In the genomic region with DNA sequence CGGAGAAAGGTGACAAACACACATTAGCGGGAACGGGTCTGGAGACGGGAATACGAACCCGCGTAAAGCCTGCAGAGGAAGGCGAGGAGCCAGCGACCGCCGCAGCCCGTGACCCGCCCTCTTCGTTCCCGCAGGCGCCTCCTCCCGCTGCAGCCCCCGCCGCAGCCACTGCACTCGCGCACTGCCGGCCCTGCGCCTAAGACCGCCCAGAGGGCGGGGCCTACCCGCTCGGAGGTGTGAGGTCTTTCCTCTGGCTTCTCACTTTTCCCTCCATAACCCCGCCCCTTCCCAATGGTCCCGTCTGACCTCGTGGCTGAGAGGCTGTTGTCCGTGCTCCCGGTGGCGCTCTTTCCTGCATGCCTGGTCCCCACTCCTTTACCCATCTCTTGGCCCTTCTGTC, we compare ENCODE assay signal across 8 mouse cellular contexts. TPM values are rescaled to one million over a fixed set of nuclear protein-coding genes. Genes with fewer than 3 reads are reported as not detected.
DNase-seq lines count a peak whose midpoint lies in the region; ATAC-seq lines count a peak whose summit lies in the region.

No protein-coding gene starts in this region.

- no peaks in the 10 kb centered on the region for H3K9me3 ChIP-seq in forebrain, embryonic 15.5 days
- 0 out of 2 replicates have a peak, but pooled peaks cover 3% of the 10 kb centered on the region for H3K9me3 ChIP-seq in hindbrain, embryonic 10.5 days

- H3K4me1 ChIP-seq in forebrain, embryonic 15.5 days, result peaks cover 63% of the 10 kb centered on the region
- peaks cover 74% of the 10 kb centered on the region for H3K4me1 ChIP-seq in hindbrain, embryonic 10.5 days (replicated peaks)

- H3K36me3 ChIP-seq in forebrain, embryonic 15.5 days, result no peaks in the 10 kb centered on the region
- no peaks in the 10 kb centered on the region for H3K36me3 ChIP-seq in hindbrain, embryonic 10.5 days

- peak overlapping the region; percentile 64 for H3K4me3 ChIP-seq in forebrain, embryonic 15.5 days
- peak overlapping the region; percentile 67 for H3K4me3 ChIP-seq in hindbrain, embryonic 10.5 days

- peaks cover 30% of the 10 kb centered on the region for H3K27me3 ChIP-seq in forebrain, embryonic 15.5 days
- peaks cover 87% of the 10 kb centered on the region for H3K27me3 ChIP-seq in hindbrain, embryonic 10.5 days (ENCODE audit: insufficient read depth, poor library complexity, severe bottlenecking)

- peak overlapping the region; percentile 97 for H3K4me2 ChIP-seq in forebrain, embryonic 15.5 days (replicated peaks)

- peak overlapping the region; percentile 47 for H3K9ac ChIP-seq in forebrain, embryonic 15.5 days (replicated peaks)

- H3K27ac ChIP-seq in forebrain, embryonic 15.5 days (replicated peaks), result peak overlapping the region; percentile 58
- H3K27ac ChIP-seq in hindbrain, embryonic 10.5 days, result peak overlapping the region; percentile 73

- DNase-seq in Muller cell, postnatal 12 days (ENCODE audit: inconsistent ontology term), result peak; percentile 93
- peak; percentile 31 for DNase-seq in c-Kit-positive CD71-negative TER-119-negative erythroid progenitor cells, embryonic 14.5 days (ENCODE audit: low read depth)
- DNase-seq in hindbrain, embryonic 10.5 days (ENCODE audit: low spot score), result peak; percentile 87
- DNase-seq in layer of hippocampus, postnatal 10 days (ENCODE audit: low spot score in 2 of 2), result peak; percentile 65 to 77
- peak; percentile 90 for DNase-seq in lung, postnatal 10 days
- DNase-seq in retina, embryonic 14.5 days (ENCODE audit: low spot score), result peak; percentile 81
- DNase-seq in adipocyte (ENCODE audit: low spot score), result no peak

- 0% methylated on average over 33 of the region's 33 CpGs for WGBS in forebrain, embryonic 15.5 days
- WGBS in hindbrain, embryonic 10.5 days, result under 1% methylated on average over 33 of the region's 33 CpGs

- peak; percentile 12; the same call in 1 of the 2 replicates for ATAC-seq in forebrain, embryonic 15.5 days (replicated peaks)

RNA-seq across cellular contexts. Expression of a gene that starts 1.3 kb away (rescaled TPM):
- polyA plus RNA-seq in forebrain, embryonic 15.5 days (2015; fragmentation: Nextera tagmentation; extraction: Ambion mirVana), result 2.6 and 3.3 TPM in 2 replicates
- 1.3 and 1.5 TPM in 2 replicates for polyA plus RNA-seq in hindbrain, embryonic 10.5 days (2016; fragmentation: Nextera tagmentation; extraction: Ambion mirVana)
- total RNA-seq in layer of hippocampus, postnatal 10 days (2021), result 100 to 1,000 TPM in 1 of 2 experiments, 10 to 100 TPM in 1; 93.0 to 106 TPM

RNA-seq across cellular contexts. Expression of a gene that starts 17.0 kb away (rescaled TPM):
- polyA plus RNA-seq in forebrain, embryonic 15.5 days (2015; fragmentation: Nextera tagmentation; extraction: Ambion mirVana), result 1.0 and 1.6 TPM in 2 replicates
- 0.38 and 0.86 TPM in 2 replicates for polyA plus RNA-seq in hindbrain, embryonic 10.5 days (2016; fragmentation: Nextera tagmentation; extraction: Ambion mirVana)
- total RNA-seq in layer of hippocampus, postnatal 10 days (2021), result under 1 TPM in 1 of 2 experiments, not detected in 1; 0.98 TPM

RNA-seq across cellular contexts. Expression of a gene that starts 35.4 kb away (rescaled TPM):
- polyA plus RNA-seq in forebrain, embryonic 15.5 days (2015; fragmentation: Nextera tagmentation; extraction: Ambion mirVana), result 70.5 and 79.5 TPM in 2 replicates
- polyA plus RNA-seq in hindbrain, embryonic 10.5 days (2016; fragmentation: Nextera tagmentation; extraction: Ambion mirVana), result 83.2 and 94.9 TPM in 2 replicates
- 10 to 100 TPM; 58.3 to 67.3 TPM for total RNA-seq in layer of hippocampus, postnatal 10 days (2021)

RNA-seq across cellular contexts. Expression of a gene that starts 40.5 kb away (rescaled TPM):
- 46.9 and 54.1 TPM in 2 replicates for polyA plus RNA-seq in forebrain, embryonic 15.5 days (2015; fragmentation: Nextera tagmentation; extraction: Ambion mirVana)
- polyA plus RNA-seq in hindbrain, embryonic 10.5 days (2016; fragmentation: Nextera tagmentation; extraction: Ambion mirVana), result 133 and 161 TPM in 2 replicates
- total RNA-seq in layer of hippocampus, postnatal 10 days (2021), result 10 to 100 TPM; 10.3 to 13.6 TPM

RNA-seq across cellular contexts. Expression of a gene that starts 57.3 kb away (rescaled TPM):
- not detected in 2 replicates for polyA plus RNA-seq in forebrain, embryonic 15.5 days (2015; fragmentation: Nextera tagmentation; extraction: Ambion mirVana)
- 0.09 TPM in 1 of 2 replicates, not detected in the other for polyA plus RNA-seq in hindbrain, embryonic 10.5 days (2016; fragmentation: Nextera tagmentation; extraction: Ambion mirVana)
- under 1 TPM in 1 of 2 experiments, not detected in 1; 0.11 TPM for total RNA-seq in layer of hippocampus, postnatal 10 days (2021)
